Mouse (Mus musculus): ENCODE measurements around the gene Capn1. TPM values are rescaled to one million over a fixed set of nuclear protein-coding genes. Genes with fewer than 3 reads are reported as not detected.

Capn1 gene
- total RNA-seq, 1 experiment from 2014 or later: 45.8 TPM

- no peak for ATAC-seq (replicated peaks; ENCODE audit: insufficient number of reproducible peaks, low FRiP score, low TSS enrichment, poor library complexity, severe bottlenecking)
Observed at GRCm38 (mm10) chr19:5999969-6000368, 15.7 kb downstream of the Capn1 start.

GRCm38 (mm10) chr19:5998180-5998579, 17.5 kb downstream of the Capn1 start:
- ATAC-seq (replicated peaks; ENCODE audit: insufficient number of reproducible peaks, low FRiP score, low TSS enrichment, poor library complexity, severe bottlenecking): no peak

DNA sequence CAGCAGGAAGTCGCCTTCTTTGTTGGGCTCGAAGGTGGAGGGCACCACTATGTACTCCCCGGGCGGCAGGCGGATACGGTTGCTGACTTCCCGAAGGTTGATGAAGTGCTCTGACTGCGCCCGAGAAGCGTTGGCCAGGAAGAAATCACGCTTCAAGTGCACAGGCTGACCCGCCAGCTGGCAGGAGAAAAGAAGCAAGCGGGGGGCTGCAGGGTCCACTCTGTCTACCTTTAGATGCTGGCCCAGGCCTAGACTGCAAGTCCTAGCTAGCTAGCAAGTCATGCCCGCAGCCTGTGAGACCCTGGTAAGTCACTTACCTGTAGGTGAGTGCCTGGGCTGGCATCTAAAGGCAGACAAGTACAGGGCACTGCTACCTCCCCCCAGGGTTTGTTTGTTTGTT, 21.0 kb downstream of the Capn1 start:
- ATAC-seq (replicated peaks; ENCODE audit: insufficient number of reproducible peaks, low FRiP score, low TSS enrichment, poor library complexity, severe bottlenecking): no peak

DNA sequence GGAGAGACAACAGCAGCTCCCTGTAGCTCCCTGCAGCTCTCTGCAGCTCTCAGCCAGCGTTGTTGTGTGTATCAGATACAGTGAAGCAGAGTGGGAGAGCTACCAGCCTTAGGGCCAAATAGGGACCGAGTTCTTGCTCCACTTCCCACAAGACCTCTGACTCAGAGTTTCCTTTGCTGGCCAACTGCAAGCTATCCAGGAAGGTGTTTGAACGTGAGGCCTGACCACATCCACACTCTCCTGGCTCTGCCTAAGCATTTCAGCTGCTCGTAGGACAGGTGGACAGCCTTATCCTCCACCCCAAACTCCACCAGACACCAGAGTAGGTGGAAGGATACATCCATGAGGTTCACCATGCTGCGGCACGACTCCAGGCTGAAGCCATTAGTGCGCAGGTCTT, 23.7 kb downstream of the Capn1 start:
- ATAC-seq (replicated peaks; ENCODE audit: insufficient number of reproducible peaks, low FRiP score, low TSS enrichment, poor library complexity, severe bottlenecking): no peak

GRCm38 (mm10) chr19:5991467-5991866, 24.2 kb downstream of the Capn1 start:
- ATAC-seq (replicated peaks; ENCODE audit: insufficient number of reproducible peaks, low FRiP score, low TSS enrichment, poor library complexity, severe bottlenecking): no peak

DNA sequence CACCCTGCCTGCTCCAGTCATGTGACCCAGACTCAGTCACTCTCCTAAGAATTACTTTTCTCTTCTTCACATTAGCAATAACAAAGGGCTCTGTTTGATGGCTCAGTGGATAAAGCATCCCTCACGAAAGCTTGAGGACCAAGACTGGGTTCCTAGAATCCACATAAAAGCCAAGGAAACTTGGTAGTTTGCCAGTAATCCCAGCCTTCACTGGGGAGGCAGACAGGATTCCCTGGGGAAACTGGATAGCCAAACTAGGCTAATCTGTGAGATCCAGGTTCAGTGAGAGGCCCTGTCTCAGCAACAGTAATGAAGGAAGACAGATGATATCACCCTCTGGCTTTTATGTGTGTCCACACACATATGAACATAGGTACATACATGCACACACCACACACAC, 24.8 kb downstream of the Capn1 start:
- ATAC-seq (replicated peaks; ENCODE audit: insufficient number of reproducible peaks, low FRiP score, low TSS enrichment, poor library complexity, severe bottlenecking): no peak

DNA sequence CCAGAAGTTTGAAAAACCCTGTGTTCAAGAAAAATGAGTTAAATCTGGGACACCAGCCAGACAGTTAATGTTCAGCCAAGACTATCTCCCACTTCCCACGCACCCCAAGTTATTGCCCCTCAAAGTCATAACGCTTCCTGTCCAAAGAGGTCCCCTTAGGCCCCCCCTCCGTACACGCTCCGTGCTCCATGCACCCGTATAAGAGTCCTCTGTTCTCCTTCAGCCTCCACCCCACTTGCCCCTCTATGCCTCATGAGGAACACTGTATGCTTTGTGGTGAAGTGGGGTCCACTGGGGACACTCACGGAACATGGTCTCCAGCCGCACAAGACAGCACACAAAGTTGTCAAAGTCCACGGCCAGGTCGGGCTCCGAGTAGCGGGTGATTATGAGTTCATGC, 25.7 kb downstream of the Capn1 start:
- no peak for ATAC-seq (replicated peaks; ENCODE audit: insufficient number of reproducible peaks, low FRiP score, low TSS enrichment, poor library complexity, severe bottlenecking)

DNA sequence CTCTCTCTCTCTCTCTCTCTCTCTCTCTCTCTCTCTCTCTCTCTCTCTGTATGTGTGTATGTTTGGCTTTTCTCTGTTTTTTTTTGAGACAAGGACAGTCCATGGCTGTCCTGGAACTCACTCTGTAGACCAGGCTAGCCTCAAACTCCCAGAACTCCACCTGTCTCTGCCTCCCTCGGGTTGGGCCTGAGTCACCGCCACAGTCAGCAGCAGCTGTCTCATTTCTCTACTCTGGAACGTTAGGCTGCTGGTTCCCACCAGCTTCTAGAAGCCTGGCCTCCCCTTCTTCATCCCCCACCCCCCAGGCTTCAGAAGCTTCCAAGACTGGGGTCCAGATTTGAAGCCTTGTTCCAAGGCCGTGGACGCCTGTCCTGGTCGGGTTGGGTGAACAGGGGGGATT, 26.1 kb downstream of the Capn1 start:
- ATAC-seq (replicated peaks; ENCODE audit: insufficient number of reproducible peaks, low FRiP score, low TSS enrichment, poor library complexity, severe bottlenecking): no peak

GRCm38 (mm10) chr19:5988815-5989452, 26.8 kb downstream of the Capn1 start:
- peak; percentile 83 for ATAC-seq (replicated peaks; ENCODE audit: insufficient number of reproducible peaks, low FRiP score, low TSS enrichment, poor library complexity, severe bottlenecking)

DNA sequence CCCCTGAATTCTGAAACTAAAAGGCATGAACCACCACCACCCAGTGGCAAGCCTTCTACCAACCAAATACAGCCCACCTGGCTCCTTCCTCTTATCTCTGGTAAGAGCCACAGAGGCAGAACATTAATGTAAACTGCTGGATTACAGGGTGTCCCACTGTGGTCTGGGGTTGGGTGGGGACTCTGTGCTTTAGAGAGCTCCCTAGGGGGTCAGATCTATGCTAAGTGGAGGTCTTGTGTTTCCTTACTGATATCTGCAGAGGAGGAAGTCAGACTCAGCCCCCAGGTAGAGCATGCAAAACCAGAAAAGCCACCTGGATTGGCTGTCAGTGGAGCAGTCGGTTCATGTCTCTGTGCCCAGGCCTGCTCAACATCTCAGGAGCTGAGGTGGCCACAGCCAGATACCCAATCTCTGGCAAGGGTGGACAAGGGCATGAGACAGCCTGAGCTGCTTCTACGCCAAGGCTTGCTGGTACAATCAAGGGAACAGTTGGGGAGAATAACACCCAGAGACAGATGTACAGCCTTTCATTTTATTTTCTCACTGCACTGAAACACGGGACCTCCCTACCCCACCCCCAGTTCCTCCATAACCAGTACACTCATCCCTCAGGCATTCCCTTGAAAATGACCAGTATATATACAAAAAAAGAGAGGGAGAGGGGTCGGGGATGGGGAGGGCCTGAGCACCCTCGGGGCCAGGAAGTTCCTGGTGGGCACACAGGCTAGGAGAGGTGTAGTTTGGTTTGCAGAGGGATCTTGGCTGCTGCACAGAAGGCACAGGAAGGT, 27.5 kb downstream of the Capn1 start:
- no peak for ATAC-seq (replicated peaks; ENCODE audit: insufficient number of reproducible peaks, low FRiP score, low TSS enrichment, poor library complexity, severe bottlenecking)

DNA sequence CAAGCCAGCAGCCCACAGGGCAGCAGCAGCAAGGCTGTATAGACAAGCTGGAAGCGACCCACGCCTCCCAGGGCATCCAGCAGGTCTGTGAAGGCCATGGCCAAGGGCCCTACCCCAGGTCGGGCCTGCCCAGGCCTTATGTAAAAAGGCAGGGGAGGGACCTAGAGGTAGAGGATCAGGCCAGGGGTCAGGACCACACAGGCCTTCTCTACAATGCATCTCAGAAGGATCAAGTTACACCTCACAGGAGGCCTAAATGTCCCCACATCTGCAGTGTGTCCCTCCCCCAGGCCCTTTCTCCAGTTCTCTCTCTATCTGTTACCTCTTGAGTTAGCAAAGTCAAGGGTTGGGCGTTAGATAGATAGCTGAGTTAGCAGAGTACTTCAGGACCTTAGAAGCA, 29.7 kb downstream of the Capn1 start, which contains the start of gene Slc22a20:
Gene Slc22a20, minus strand, starts transcription at position 101 of the 400 bp plus-strand sequence.
- no peak for ATAC-seq (replicated peaks; ENCODE audit: insufficient number of reproducible peaks, low FRiP score, low TSS enrichment, poor library complexity, severe bottlenecking)

DNA sequence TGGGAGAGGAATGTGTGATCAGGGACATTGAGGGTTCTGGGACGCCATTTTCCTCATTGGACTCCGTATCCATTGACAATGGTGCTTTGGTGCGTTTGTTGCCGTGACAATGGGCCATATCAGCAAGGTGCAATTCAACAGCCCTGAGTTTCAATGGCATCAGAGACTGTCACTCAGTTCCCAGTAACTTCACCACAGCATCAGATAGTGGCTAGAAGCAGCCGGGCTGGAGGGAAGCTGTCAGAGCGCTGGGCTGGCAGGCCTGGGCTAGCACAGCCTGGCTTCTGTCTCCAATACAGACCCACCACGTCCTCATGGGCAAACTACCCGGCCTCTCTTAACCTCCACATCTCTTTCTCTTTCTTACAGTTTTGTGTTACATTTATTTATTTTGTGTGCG, 35.2 kb downstream of the Capn1 start:
- ATAC-seq (replicated peaks; ENCODE audit: insufficient number of reproducible peaks, low FRiP score, low TSS enrichment, poor library complexity, severe bottlenecking): no peak

DNA sequence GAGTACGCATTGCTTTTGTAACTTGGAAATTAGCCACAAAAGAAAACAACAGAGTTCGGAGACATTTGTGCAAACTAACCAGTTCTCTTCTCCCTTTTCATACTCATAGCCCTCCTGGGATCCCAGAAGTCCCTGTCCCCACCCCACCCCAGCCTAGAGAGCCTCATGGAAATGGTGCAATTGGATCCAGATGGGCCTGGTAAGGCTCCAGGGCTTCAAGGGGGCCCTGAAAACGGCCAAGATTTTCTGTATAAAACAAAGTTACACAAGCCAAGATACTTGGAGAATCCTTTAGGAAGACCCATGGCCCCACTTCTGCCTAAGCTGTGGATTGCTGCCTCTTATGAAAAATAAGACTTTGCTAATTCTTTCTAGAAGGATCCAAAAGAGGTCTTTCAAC, 38.0 kb downstream of the Capn1 start:
- ATAC-seq (replicated peaks; ENCODE audit: insufficient number of reproducible peaks, low FRiP score, low TSS enrichment, poor library complexity, severe bottlenecking): no peak

DNA sequence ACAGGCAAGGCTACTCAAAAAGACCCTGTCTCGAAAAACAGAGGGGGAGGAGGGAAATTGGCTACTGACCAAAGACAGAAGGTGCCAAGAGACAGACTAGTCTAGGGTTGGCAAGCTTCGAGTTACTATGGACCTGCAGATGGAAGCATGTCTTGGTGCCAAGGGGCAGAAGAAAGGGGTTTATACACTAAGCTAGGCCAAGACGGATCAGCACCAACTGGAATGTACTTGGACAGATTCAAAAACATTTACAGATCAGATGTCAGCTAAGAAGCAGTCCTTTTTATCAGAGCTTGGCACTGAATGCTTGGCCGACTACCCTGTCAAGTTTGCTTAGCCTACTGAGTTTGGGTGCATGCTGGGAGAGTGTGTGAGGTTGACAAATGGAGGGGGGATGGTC, 40.0 kb downstream of the Capn1 start:
- no peak for ATAC-seq (replicated peaks; ENCODE audit: insufficient number of reproducible peaks, low FRiP score, low TSS enrichment, poor library complexity, severe bottlenecking)

DNA sequence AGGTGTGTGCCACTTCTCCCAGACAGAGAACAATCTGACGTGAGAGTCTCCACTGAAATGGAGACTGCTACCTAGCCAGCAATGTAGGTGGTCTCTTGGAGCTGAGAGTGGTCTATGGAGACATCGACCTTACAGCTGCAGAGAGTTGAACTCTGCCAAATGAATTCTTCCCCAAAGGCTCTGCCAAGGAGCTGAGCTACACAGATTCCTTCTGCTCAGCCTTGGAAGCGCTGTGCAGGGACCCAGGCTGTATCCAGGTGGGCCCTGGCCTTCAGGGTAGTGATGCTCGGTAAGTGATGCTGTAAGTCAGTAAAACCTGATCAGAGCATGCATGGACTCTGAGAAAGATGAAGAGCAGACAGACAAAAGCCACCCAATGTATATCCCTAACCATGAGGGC, 40.6 kb downstream of the Capn1 start:
- no peak for ATAC-seq (replicated peaks; ENCODE audit: insufficient number of reproducible peaks, low FRiP score, low TSS enrichment, poor library complexity, severe bottlenecking)

DNA sequence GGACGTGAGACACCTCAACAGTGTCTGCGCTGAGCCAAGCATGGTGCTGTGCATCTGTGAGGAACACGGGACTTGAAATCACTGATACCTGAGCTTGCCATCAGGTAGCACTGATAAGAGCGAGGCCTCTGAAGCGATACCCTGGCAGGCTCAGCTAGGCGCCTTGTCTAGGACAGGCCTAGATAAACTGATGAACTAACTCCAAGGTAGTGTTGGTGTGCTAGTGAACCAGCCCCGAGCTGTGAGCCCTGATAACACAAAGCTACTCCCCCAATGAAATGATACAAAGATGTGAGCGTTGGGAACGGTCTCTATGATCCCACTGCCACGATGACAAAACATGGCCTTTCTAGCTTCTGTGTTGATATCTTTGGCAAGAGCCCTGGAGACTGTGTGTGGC, 48.0 kb downstream of the Capn1 start:
- ATAC-seq (replicated peaks; ENCODE audit: insufficient number of reproducible peaks, low FRiP score, low TSS enrichment, poor library complexity, severe bottlenecking): no peak

- ATAC-seq (replicated peaks; ENCODE audit: insufficient number of reproducible peaks, low FRiP score, low TSS enrichment, poor library complexity, severe bottlenecking): no peak
Observed at GRCm38 (mm10) chr19:5966786-5967185, 48.9 kb downstream of the Capn1 start.

GRCm38 (mm10) chr19:5965910-5966309, 49.8 kb downstream of the Capn1 start:
- ATAC-seq (replicated peaks; ENCODE audit: insufficient number of reproducible peaks, low FRiP score, low TSS enrichment, poor library complexity, severe bottlenecking): no peak

GRCm38 (mm10) chr19:5965280-5965679, 50.4 kb downstream of the Capn1 start:
- peak; percentile 71 for ATAC-seq (replicated peaks; ENCODE audit: insufficient number of reproducible peaks, low FRiP score, low TSS enrichment, poor library complexity, severe bottlenecking)

DNA sequence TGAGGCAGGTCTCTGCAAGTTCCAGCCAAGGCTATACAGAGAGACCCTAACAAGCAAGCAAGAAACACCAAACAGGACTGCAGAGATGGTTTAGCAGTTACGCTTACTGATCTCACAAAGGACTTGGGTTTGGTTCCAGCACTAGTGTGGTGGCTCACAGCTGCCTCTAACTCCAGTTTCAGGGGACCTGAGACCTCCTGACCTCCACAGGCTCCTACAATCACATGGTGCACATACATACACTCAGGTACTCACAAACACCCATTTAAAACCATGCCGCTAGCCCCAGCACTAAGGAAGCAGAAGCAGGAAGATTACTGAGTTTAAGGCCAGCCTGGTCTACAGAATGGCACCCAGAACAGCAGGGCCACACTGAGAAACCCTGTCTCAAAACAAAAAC, 50.9 kb downstream of the Capn1 start:
- 0 out of 2 replicates have a peak, but pooled peaks have one; percentile 10 for ATAC-seq (replicated peaks; ENCODE audit: insufficient number of reproducible peaks, low FRiP score, low TSS enrichment, poor library complexity, severe bottlenecking)

Data from monocyte, adult 5-6 weeks (primary cell).